Mouse (Mus musculus): Measurements from ENCODE around the gene Rps15.

- TF ChIP-seq CTCF (IDR thresholded peaks at IDR 0.05) = no peak
- no peak for TF ChIP-seq POLR2A (IDR thresholded peaks at IDR 0.05; ENCODE audit: insufficient read depth, low read depth, low read length)
- no peak for TF ChIP-seq EP300 (IDR thresholded peaks at IDR 0.05; ENCODE audit: insufficient read depth, low read depth, low read length)
These were observed 34.3 kb upstream of the Rps15 start for GRCm38 (mm10) chr10:80257936-80258335.
